Mouse (Mus musculus) G1E (cell line): ENCODE data around the gene Olfr155. TPM values are rescaled to one million over a fixed set of nuclear protein-coding genes. Genes with fewer than 3 reads are reported as not detected.

Experiments
- ATAC-seq: 2 replicates; pipeline ENCODE4 v1.8.0; 2016; ENCODE audit warnings: mild to moderate bottlenecking; ENCODE audit not compliant: insufficient number of reproducible peaks, poor library complexity, low FRiP score, severe bottlenecking; ENCODE audit errors: extremely low read depth
- DNase-seq: peaks from one replicate; pipeline ENCODE4 v3.0.0; 2012; ENCODE audit warnings: low spot score
- H3K27me3 ChIP-seq: 2 replicates; pipeline ENCODE4 v1.6.1; 2012; ENCODE audit warnings: mild to moderate bottlenecking, low read length, inconsistent platforms; ENCODE audit not compliant: insufficient read depth
- H3K36me3 ChIP-seq: replicated peaks from 2 replicates; pipeline ENCODE3; 2012; ENCODE audit warnings: mild to moderate bottlenecking, inconsistent platforms
- H3K4me1 ChIP-seq: 2 replicates; pipeline ENCODE4 v1.6.1; 2012; ENCODE audit warnings: low read depth, low read length, inconsistent platforms, mixed read lengths; ENCODE audit not compliant: insufficient read depth
- H3K4me3 ChIP-seq: 2 replicates; pipeline ENCODE4 v1.5.1; 2012; ENCODE audit warnings: low read depth, mild to moderate bottlenecking, inconsistent platforms, low read length, moderate library complexity, mixed read lengths
- H3K9me3 ChIP-seq: replicated peaks from 2 replicates; pipeline ENCODE4 v1.6.1; 2012; ENCODE audit warnings: inconsistent platforms
- CTCF ChIP-seq: IDR thresholded peaks from 2 replicates; pipeline ENCODE4 v1.5.1; 2012; ENCODE audit warnings: low read depth, low read length, inconsistent platforms, mixed read lengths
- GATA1 ChIP-seq: IDR thresholded peaks from 2 replicates; pipeline ENCODE4 v1.6.1; 2012; ENCODE audit warnings: borderline replicate concordance, low read length, inconsistent platforms, mixed read lengths
- GATA2 ChIP-seq: IDR thresholded peaks from 2 replicates; pipeline ENCODE4 v1.6.1; 2012; ENCODE audit warnings: low read depth, low read length, inconsistent platforms, borderline replicate concordance
- POLR2AphosphoS5 ChIP-seq: IDR thresholded peaks from 2 replicates; pipeline ENCODE4 v1.6.1; 2012; ENCODE audit warnings: low read depth, low read length, inconsistent platforms; ENCODE audit not compliant: insufficient replicate concordance
- TAL1 ChIP-seq: conservative IDR thresholded peaks from 2 replicates; pipeline ENCODE4 v1.6.1; 2012; ENCODE audit warnings: low read depth, low read length, inconsistent platforms, mixed read lengths
- polyA plus RNA-seq: library from polyadenylated mRNA; stranded (reverse); fragments of >175 nt; gene quantifications from 2 replicates; pipeline ENCODE4 v1.2.3, GENCODE M21; 2012
- total RNA-seq, 2 experiments: library from RNA; stranded (forward) in 1 of 2; stranded (reverse) in 1 of 2; fragments of 200-1000 nt in 1 of 2; fragments of >200 nt in 1 of 2; fragmentation: Nextera tagmentation in 1 of 2; gene quantifications; 2 replicates each; pipeline ENCODE4 v1.2.3; 2014 to 2017

The Olfr155 gene
- total and polyA plus RNA-seq, 3 experiments, result 0.16 TPM; not detected in 2

GRCm38 (mm10) chr4:43906443-43906842, 55.1 kb downstream of the Olfr155 start:
- ATAC-seq, result no peak

More at GRCm38 (mm10) chr4:43906443-43906842, 55.1 kb downstream of the Olfr155 start:
- DNase-seq, result no peak
- no peaks in the 10 kb centered on the region for H3K9me3 ChIP-seq
- no peaks in the 10 kb centered on the region for H3K4me1 ChIP-seq
- H3K27me3 ChIP-seq, result peaks cover 34% of the 10 kb centered on the region
- no peak for TF ChIP-seq GATA2
- no peak for TF ChIP-seq CTCF
- TF ChIP-seq TAL1, result no peak
- no peak for TF ChIP-seq POLR2AphosphoS5
- no peak for TF ChIP-seq GATA1
- no peaks in the 10 kb centered on the region for H3K36me3 ChIP-seq
- no peak overlapping the region for H3K4me3 ChIP-seq

Other genes with a start within 250 kb of the Olfr155 start
- 6.3 TPM in 1 of 2 replicates, not detected in the other for gene Npr2, start 219.6 kb upstream of the Olfr155 start, total RNA-seq (2014; fragmentation: Nextera tagmentation)
- 0.23 and 0.44 TPM in 2 replicates for gene Npr2, start 219.6 kb upstream of the Olfr155 start, total RNA-seq (2017)
- gene Npr2, start 219.6 kb upstream of the Olfr155 start, polyA plus RNA-seq, result 0.04 TPM in 2 replicates
- 0.73 TPM in 1 of 2 replicates, not detected in the other for gene Spag8, start 198.0 kb upstream of the Olfr155 start, total RNA-seq (2014; fragmentation: Nextera tagmentation)
- gene Spag8, start 198.0 kb upstream of the Olfr155 start, total RNA-seq (2017), result 0.33 and 0.41 TPM in 2 replicates
- not detected in 2 replicates for gene Spag8, start 198.0 kb upstream of the Olfr155 start, polyA plus RNA-seq
- gene Hint2, start 195.1 kb upstream of the Olfr155 start, total RNA-seq (2014; fragmentation: Nextera tagmentation), result 16.2 and 18.7 TPM in 2 replicates
- gene Hint2, start 195.1 kb upstream of the Olfr155 start, total RNA-seq (2017), result 58.3 and 63.1 TPM in 2 replicates
- gene Hint2, start 195.1 kb upstream of the Olfr155 start, polyA plus RNA-seq, result 42.4 and 50.2 TPM in 2 replicates
- 2.9 and 6.0 TPM in 2 replicates for gene Tmem8b, start 182.6 kb upstream of the Olfr155 start, total RNA-seq (2014; fragmentation: Nextera tagmentation)
- gene Tmem8b, start 182.6 kb upstream of the Olfr155 start, total RNA-seq (2017), result 0.76 and 1.1 TPM in 2 replicates
- gene Tmem8b, start 182.6 kb upstream of the Olfr155 start, polyA plus RNA-seq, result 2.9 and 3.6 TPM in 2 replicates
- 0.34 TPM in 1 of 2 replicates, not detected in the other for gene Fam221b, start 182.4 kb upstream of the Olfr155 start, total RNA-seq (2014; fragmentation: Nextera tagmentation)
- 0.49 and 0.58 TPM in 2 replicates for gene Fam221b, start 182.4 kb upstream of the Olfr155 start, total RNA-seq (2017)
- 0.05 and 0.10 TPM in 2 replicates for gene Fam221b, start 182.4 kb upstream of the Olfr155 start, polyA plus RNA-seq
- not detected in 2 replicates for gene Olfr70, start 150.8 kb upstream of the Olfr155 start, total RNA-seq (2014; fragmentation: Nextera tagmentation)
- gene Olfr70, start 150.8 kb upstream of the Olfr155 start, total RNA-seq (2017), result 0.06 TPM in 1 of 2 replicates, not detected in the other
- gene Olfr70, start 150.8 kb upstream of the Olfr155 start, polyA plus RNA-seq, result not detected in 2 replicates
- not detected in 2 replicates for gene Olfr71, start 141.3 kb upstream of the Olfr155 start, total RNA-seq (2014; fragmentation: Nextera tagmentation)
- 0.06 and 0.11 TPM in 2 replicates for gene Olfr71, start 141.3 kb upstream of the Olfr155 start, total RNA-seq (2017)
- gene Olfr71, start 141.3 kb upstream of the Olfr155 start, polyA plus RNA-seq, result not detected in 2 replicates
- not detected in 2 replicates for gene Hrct1, start 124.4 kb upstream of the Olfr155 start, total RNA-seq (2014; fragmentation: Nextera tagmentation)
- 0.16 TPM in 1 of 2 replicates, not detected in the other for gene Hrct1, start 124.4 kb upstream of the Olfr155 start, total RNA-seq (2017)
- gene Hrct1, start 124.4 kb upstream of the Olfr155 start, polyA plus RNA-seq, result not detected in 2 replicates
- not detected in 2 replicates for gene Spaar, start 121.5 kb upstream of the Olfr155 start, total RNA-seq (2014; fragmentation: Nextera tagmentation)
- gene Spaar, start 121.5 kb upstream of the Olfr155 start, total RNA-seq (2017), result 0.11 TPM in 1 of 2 replicates, not detected in the other
- gene Spaar, start 121.5 kb upstream of the Olfr155 start, polyA plus RNA-seq, result not detected in 2 replicates
- gene Olfr159, start 80.6 kb upstream of the Olfr155 start, total RNA-seq (2014; fragmentation: Nextera tagmentation), result not detected in 2 replicates
- not detected in 2 replicates for gene Olfr159, start 80.6 kb upstream of the Olfr155 start, total RNA-seq (2017)
- not detected in 2 replicates for gene Olfr159, start 80.6 kb upstream of the Olfr155 start, polyA plus RNA-seq
- not detected in 2 replicates for gene Olfr156, start 27.7 kb upstream of the Olfr155 start, total RNA-seq (2014; fragmentation: Nextera tagmentation)
- gene Olfr156, start 27.7 kb upstream of the Olfr155 start, total RNA-seq (2017), result 0.05 and 0.23 TPM in 2 replicates
- not detected in 2 replicates for gene Olfr156, start 27.7 kb upstream of the Olfr155 start, polyA plus RNA-seq
- not detected in 2 replicates for gene Olfr157, start 11.4 kb upstream of the Olfr155 start, total RNA-seq (2014; fragmentation: Nextera tagmentation)
- gene Olfr157, start 11.4 kb upstream of the Olfr155 start, total RNA-seq (2017), result 0.06 and 0.11 TPM in 2 replicates
- gene Olfr157, start 11.4 kb upstream of the Olfr155 start, polyA plus RNA-seq, result not detected in 2 replicates
- not detected in 2 replicates for gene Reck, start 24.0 kb downstream of the Olfr155 start, total RNA-seq (2014; fragmentation: Nextera tagmentation)
- 0.06 and 0.71 TPM in 2 replicates for gene Reck, start 24.0 kb downstream of the Olfr155 start, total RNA-seq (2017)
- gene Reck, start 24.0 kb downstream of the Olfr155 start, polyA plus RNA-seq, result 0.02 TPM in 1 of 2 replicates, not detected in the other
- gene Glipr2, start 105.8 kb downstream of the Olfr155 start, total RNA-seq (2014; fragmentation: Nextera tagmentation), result 48.9 and 58.3 TPM in 2 replicates
- 73.9 and 77.9 TPM in 2 replicates for gene Glipr2, start 105.8 kb downstream of the Olfr155 start, total RNA-seq (2017)
- gene Glipr2, start 105.8 kb downstream of the Olfr155 start, polyA plus RNA-seq, result 47.0 and 50.6 TPM in 2 replicates
- not detected in 2 replicates for gene Ccin, start 131.9 kb downstream of the Olfr155 start, total RNA-seq (2014; fragmentation: Nextera tagmentation)
- gene Ccin, start 131.9 kb downstream of the Olfr155 start, total RNA-seq (2017), result not detected in 2 replicates
- gene Ccin, start 131.9 kb downstream of the Olfr155 start, polyA plus RNA-seq, result not detected in 2 replicates
- gene Clta, start 152.9 kb downstream of the Olfr155 start, total RNA-seq (2014; fragmentation: Nextera tagmentation), result 108 and 132 TPM in 2 replicates
- 483 and 581 TPM in 2 replicates for gene Clta, start 152.9 kb downstream of the Olfr155 start, total RNA-seq (2017)
- 437 and 460 TPM in 2 replicates for gene Clta, start 152.9 kb downstream of the Olfr155 start, polyA plus RNA-seq
- 41.5 and 42.6 TPM in 2 replicates for gene Gne, start 232.6 kb downstream of the Olfr155 start, total RNA-seq (2014; fragmentation: Nextera tagmentation)
- gene Gne, start 232.6 kb downstream of the Olfr155 start, total RNA-seq (2017), result 17.9 and 18.1 TPM in 2 replicates
- 35.3 and 40.9 TPM in 2 replicates for gene Gne, start 232.6 kb downstream of the Olfr155 start, polyA plus RNA-seq